Mouse (Mus musculus): ENCODE results near the gene P2rx1. TPM values are rescaled to one million over a fixed set of nuclear protein-coding genes. Genes with fewer than 3 reads are reported as not detected.

P2rx1 gene
- polyA plus RNA-seq, 1 experiment = 12.6 TPM

DNA sequence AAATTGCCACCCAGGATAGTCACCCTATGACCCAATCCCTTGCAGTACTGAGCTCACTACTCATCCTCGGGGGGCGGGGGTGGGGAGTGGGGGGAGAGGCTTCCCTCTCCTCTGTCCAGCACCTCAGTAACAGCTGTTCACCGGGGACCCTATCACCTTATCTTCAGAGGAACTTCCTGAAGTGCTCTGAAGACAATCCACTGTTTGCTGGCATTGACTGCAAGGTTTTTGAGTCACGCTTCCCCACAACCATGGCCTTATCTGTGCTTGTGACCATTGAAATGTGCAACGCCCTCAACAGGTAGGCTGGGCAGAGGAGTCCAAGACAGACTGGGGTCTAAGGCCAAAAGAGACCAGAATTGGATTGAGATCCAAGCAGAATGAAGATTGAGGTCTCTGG lies 11.1 kb upstream of the P2rx1 start:
- Histone ChIP-seq H3K27me3 (ENCODE audit: control insufficient read depth, insufficient read depth, low read length) (no peaks in the 10 kb centered on the region), H3K4me3 (ENCODE audit: low read depth, low read length) (no peak overlapping the region), H3K36me3 (ENCODE audit: control insufficient read depth, insufficient read depth, low read length) (peaks cover 7% of the 10 kb centered on the region), H3K27ac (ENCODE audit: insufficient read depth, low read depth, low read length) (no peak overlapping the region), H3K4me1 (ENCODE audit: control insufficient read depth, insufficient read depth, insufficient read length, low read length) (peaks cover 5% of the 10 kb centered on the region; the same call in 1 of the 2 replicates)
- TF ChIP-seq POLR2A (IDR thresholded peaks at IDR 0.05; ENCODE audit: low read depth, low read length) (no peak), CTCF (IDR thresholded peaks at IDR 0.05; ENCODE audit: extremely low read depth, insufficient read length, insufficient replicate concordance, low read depth, low read length) (no peak)
- 46% methylated on average over 5 of the region's 5 CpGs for WGBS

DNA sequence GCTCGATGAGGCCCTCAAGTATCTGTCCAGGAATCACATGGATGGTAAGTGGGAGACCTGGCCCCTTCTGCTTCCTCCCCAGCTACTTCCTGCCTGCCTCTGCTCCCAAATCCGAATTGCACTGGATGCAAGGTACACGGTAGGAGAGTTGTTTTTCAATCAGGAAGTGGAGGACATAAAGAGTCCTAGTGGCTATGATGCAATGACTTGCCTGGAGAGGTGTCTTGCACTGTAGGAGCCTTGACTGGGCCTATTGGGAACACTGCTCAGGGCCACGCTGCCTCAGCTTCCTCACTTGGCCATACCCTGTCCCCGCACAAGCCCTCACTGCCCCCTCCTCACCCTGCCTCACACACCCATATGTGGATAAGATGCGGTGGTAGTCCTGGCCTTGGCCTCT lies 9.9 kb upstream of the P2rx1 start:
- peaks cover 5% of the 10 kb centered on the region; the same call in 1 of the 2 replicates for H3K4me1 ChIP-seq (ENCODE audit: control insufficient read depth, insufficient read depth, insufficient read length, low read length)
- no peak overlapping the region for H3K27ac ChIP-seq (ENCODE audit: insufficient read depth, low read depth, low read length)
- 66% methylated on average over 6 of the region's 6 CpGs for WGBS
- H3K4me3 ChIP-seq (ENCODE audit: low read depth, low read length) = no peak overlapping the region
- no peaks in the 10 kb centered on the region; the same call in 1 of the 2 replicates for H3K36me3 ChIP-seq (ENCODE audit: control insufficient read depth, insufficient read depth, low read length)
- no peaks in the 10 kb centered on the region for H3K27me3 ChIP-seq (ENCODE audit: control insufficient read depth, insufficient read depth, low read length)
- no peak for TF ChIP-seq POLR2A (IDR thresholded peaks at IDR 0.05; ENCODE audit: low read depth, low read length)
- TF ChIP-seq CTCF (IDR thresholded peaks at IDR 0.05; ENCODE audit: extremely low read depth, insufficient read length, insufficient replicate concordance, low read depth, low read length) = no peak

DNA sequence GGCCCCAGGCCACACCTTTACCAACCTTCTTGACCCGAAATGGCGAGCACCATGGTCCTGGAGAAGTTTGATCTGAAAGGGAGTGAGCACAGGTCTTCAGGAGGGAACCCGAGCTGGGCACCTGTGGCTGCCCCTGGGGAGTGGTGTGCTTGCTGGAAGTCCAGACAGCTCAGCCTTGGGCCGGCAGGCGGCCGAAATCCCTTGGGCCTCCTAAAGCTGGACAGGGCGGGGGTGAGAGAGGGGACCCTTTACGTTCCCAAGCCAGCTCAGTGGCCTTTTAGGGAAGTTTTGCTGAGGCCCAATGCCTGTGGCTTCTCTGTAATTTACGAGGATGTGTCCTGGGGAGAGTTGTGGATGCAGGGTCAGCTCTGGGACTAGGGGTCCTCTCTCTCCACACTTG lies 8.2 kb upstream of the P2rx1 start:
- no peaks in the 10 kb centered on the region; the same call in 1 of the 2 replicates for H3K36me3 ChIP-seq (ENCODE audit: control insufficient read depth, insufficient read depth, low read length)
- WGBS = 89% methylated on average over 9 of the region's 9 CpGs
- peaks cover 5% of the 10 kb centered on the region; the same call in 1 of the 2 replicates for H3K4me1 ChIP-seq (ENCODE audit: control insufficient read depth, insufficient read depth, insufficient read length, low read length)
- H3K27me3 ChIP-seq (ENCODE audit: control insufficient read depth, insufficient read depth, low read length) = no peaks in the 10 kb centered on the region
- TF ChIP-seq CTCF (IDR thresholded peaks at IDR 0.05; ENCODE audit: extremely low read depth, insufficient read length, insufficient replicate concordance, low read depth, low read length) (no peak), POLR2A (IDR thresholded peaks at IDR 0.05; ENCODE audit: low read depth, low read length) (no peak)
- H3K27ac ChIP-seq (ENCODE audit: insufficient read depth, low read depth, low read length) = no peak overlapping the region
- no peak overlapping the region for H3K4me3 ChIP-seq (ENCODE audit: low read depth, low read length)

DNA sequence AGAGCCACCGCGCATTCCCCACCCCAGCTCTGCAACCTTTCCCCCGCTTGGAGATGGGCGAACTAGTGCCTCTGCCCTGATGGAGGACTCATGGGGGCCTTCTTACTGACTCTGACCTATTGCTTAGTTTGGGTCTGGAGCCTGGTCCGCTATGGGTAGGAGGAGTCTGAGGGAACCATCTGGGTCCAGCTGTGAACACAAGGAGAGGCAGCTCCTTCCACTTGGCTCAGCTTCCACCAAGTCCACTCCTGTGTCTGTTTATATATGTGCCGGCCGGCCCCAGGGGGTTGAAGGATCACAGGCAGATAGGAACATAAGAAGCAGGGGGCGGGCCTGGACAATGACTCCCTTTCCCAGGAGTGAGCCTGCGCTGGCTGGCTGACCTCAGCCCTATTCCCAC lies 6.9 kb upstream of the P2rx1 start:
- Histone ChIP-seq H3K27me3 (ENCODE audit: control insufficient read depth, insufficient read depth, low read length) (no peaks in the 10 kb centered on the region), H3K4me3 (ENCODE audit: low read depth, low read length) (no peak overlapping the region), H3K27ac (ENCODE audit: insufficient read depth, low read depth, low read length) (peak overlapping the region; percentile 66; the same call in 1 of the 2 replicates), H3K36me3 (ENCODE audit: control insufficient read depth, insufficient read depth, low read length) (no peaks in the 10 kb centered on the region; the same call in 1 of the 2 replicates), H3K4me1 (ENCODE audit: control insufficient read depth, insufficient read depth, insufficient read length, low read length) (peaks cover 3% of the 10 kb centered on the region)
- no peak for TF ChIP-seq CTCF (IDR thresholded peaks at IDR 0.05; ENCODE audit: extremely low read depth, insufficient read length, insufficient replicate concordance, low read depth, low read length)
- no peak for TF ChIP-seq POLR2A (IDR thresholded peaks at IDR 0.05; ENCODE audit: low read depth, low read length)
- WGBS = 73% methylated on average over 9 of the region's 9 CpGs

DNA sequence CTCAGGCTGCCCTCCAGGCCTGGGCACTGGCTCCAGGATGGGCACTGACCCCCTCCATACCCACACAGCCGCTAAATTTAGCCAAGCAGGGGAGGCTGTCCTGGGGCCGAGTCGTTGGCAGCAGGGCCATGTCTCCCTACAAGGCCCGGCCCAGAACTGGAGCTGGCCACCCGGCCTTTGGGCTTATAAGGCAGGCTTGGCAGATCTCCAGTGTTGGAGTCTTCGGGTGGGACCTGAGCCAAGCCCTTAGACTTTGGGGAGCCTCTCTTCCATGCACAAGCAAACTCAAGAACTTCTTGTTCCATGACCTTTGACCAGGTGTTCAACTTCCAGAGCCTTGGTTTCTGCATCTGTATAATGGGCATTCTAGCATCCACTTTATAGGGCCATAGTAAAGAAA lies 2.6 kb upstream of the P2rx1 start:
- peaks cover 8% of the 10 kb centered on the region for H3K4me1 ChIP-seq (ENCODE audit: control insufficient read depth, insufficient read depth, insufficient read length, low read length)
- TF ChIP-seq CTCF (IDR thresholded peaks at IDR 0.05; ENCODE audit: extremely low read depth, insufficient read length, insufficient replicate concordance, low read depth, low read length) (no peak), POLR2A (IDR thresholded peaks at IDR 0.05; ENCODE audit: low read depth, low read length) (no peak)
- no peak overlapping the region for H3K27ac ChIP-seq (ENCODE audit: insufficient read depth, low read depth, low read length)
- no peaks in the 10 kb centered on the region for H3K36me3 ChIP-seq (ENCODE audit: control insufficient read depth, insufficient read depth, low read length)
- no peak overlapping the region for H3K4me3 ChIP-seq (ENCODE audit: low read depth, low read length)
- WGBS = 45% methylated on average over 6 of the region's 6 CpGs
- no peaks in the 10 kb centered on the region for H3K27me3 ChIP-seq (ENCODE audit: control insufficient read depth, insufficient read depth, low read length)

DNA sequence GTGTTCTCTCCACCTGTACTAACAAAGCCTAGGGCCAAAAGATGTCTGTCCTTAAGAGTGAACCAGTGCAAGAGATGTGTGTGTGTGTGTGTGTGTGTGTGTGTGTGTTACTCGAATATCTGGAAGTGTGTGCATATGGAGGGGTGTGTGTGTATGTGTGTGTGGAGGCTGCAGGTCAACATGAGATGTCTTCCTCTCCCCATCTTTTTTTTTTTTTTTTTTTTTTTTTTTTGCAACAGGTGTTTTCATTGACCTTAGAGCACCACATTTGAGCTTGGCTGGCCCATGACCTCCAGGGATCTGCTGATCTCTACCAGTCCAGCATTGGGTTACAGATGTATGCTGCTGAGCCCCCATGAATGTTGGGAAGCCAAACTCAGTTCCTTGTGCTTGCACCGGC lies 2.1 kb upstream of the P2rx1 start:
- H3K4me3 ChIP-seq (ENCODE audit: low read depth, low read length) = no peak overlapping the region
- H3K4me1 ChIP-seq (ENCODE audit: control insufficient read depth, insufficient read depth, insufficient read length, low read length) = peaks cover 8% of the 10 kb centered on the region
- TF ChIP-seq CTCF (IDR thresholded peaks at IDR 0.05; ENCODE audit: extremely low read depth, insufficient read length, insufficient replicate concordance, low read depth, low read length) (no peak), POLR2A (IDR thresholded peaks at IDR 0.05; ENCODE audit: low read depth, low read length) (no peak)
- no peaks in the 10 kb centered on the region for H3K36me3 ChIP-seq (ENCODE audit: control insufficient read depth, insufficient read depth, low read length)
- 84% methylated on average over 2 of the region's 2 CpGs for WGBS
- H3K27me3 ChIP-seq (ENCODE audit: control insufficient read depth, insufficient read depth, low read length) = no peaks in the 10 kb centered on the region
- H3K27ac ChIP-seq (ENCODE audit: insufficient read depth, low read depth, low read length) = peak overlapping the region; percentile 33; the same call in 1 of the 2 replicates

DNA sequence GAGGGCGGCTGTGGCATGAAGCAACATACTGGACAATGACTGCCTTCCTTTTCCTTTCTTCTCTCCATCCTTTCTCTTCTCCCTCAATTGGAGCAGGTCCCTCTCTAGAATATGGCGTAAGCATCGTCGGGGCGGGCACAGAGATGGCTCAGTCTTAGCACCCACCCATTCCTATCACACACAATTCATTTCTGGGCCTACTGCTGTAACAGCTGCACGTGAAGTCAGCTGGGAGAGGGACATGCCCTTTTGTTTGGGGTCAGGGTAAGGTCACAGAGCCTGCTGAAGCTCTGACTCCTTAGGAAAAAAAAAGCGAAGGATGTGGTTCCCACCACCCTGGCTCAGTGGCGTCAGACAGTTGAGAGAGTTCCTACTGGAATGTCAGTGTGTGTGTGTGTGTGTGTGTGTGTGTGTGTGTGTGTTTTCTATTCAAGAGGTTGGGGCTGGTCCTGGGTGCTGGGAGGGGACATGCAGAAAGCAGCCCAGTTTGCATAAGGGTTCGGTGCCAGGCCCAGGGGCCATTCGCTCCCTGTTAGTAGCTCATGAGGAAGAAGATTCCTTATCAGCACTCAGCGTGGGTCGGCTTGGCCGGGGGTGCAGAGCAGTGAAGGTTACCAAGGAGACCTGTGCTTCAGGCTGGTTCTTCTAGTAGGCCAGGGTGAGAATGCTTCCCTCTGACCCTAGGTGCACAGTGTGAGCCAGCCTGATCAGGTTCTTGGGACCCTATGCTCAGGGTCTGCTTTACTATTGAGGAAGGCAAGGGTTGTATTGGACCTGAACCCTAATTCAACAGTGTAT lies 1.2 kb upstream of the P2rx1 start:
- WGBS = 49% methylated on average over 13 of the region's 13 CpGs
- no peaks in the 10 kb centered on the region for H3K36me3 ChIP-seq (ENCODE audit: control insufficient read depth, insufficient read depth, low read length)
- TF ChIP-seq CTCF (IDR thresholded peaks at IDR 0.05; ENCODE audit: extremely low read depth, insufficient read length, insufficient replicate concordance, low read depth, low read length) = no peak
- no peak for TF ChIP-seq POLR2A (IDR thresholded peaks at IDR 0.05; ENCODE audit: low read depth, low read length)
- peaks cover 8% of the 10 kb centered on the region for H3K4me1 ChIP-seq (ENCODE audit: control insufficient read depth, insufficient read depth, insufficient read length, low read length)
- H3K4me3 ChIP-seq (ENCODE audit: low read depth, low read length) = no peak overlapping the region
- peak overlapping the region; percentile 37 for H3K27ac ChIP-seq (ENCODE audit: insufficient read depth, low read depth, low read length)
- H3K27me3 ChIP-seq (ENCODE audit: control insufficient read depth, insufficient read depth, low read length) = no peaks in the 10 kb centered on the region

Measured in small intestine, adult 2 months (tissue).